Mouse (Mus musculus) NIH3T3 (cell line): Measurements from ENCODE around the gene Ifnab.
A peak's percentile ranks its signal among the peaks of the same experiment; 100 is the strongest.

Experiments used
- DNase-seq: peaks from one replicate; pipeline ENCODE4 v3.0.0-alpha.2; 2012; ENCODE audit warnings: low read depth

The Ifnab gene

GRCm38 (mm10) chr4:88691259-88691658 is at the start of gene Ifnab:
Ifnab (minus strand) TSS chr4:88691359.
- no peak for DNase-seq

DNA sequence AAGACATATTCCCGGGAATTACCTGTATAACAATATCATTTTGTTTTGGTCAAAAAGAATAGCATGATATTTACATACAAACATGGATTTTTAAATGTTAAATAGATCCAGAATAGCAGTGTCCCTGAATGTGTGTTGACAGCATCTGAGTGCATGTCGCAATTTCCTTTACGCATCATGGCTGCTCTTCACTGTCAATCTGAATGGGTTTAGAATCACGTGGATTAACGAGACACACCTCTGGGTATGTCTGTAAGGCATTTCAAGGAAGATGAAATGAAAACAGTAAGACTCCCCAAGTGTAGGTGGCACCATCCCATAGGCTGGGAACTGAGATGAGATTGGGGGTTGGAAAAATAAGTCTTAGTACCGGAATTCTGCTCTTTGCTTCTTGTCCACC is 47.9 kb upstream of the Ifnab start:
- DNase-seq: no peak

DNA sequence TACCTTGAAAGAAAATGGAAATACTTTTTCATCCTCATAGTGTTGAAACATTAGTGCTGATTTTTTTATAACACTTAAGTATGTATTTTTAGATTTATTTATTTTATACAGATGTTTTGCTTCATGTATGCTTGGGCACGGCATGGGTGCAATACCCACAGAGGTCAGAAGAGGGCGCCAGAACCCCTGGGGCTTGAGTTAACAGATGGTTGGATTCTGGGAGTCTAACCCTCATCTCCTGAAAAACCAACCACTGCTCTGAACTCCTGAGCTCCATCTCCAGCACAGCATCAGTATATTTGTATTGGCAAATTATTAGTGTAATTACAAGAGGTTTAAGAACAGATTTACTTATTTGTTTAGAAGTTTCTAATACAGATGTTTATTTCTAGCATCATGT is 47.3 kb upstream of the Ifnab start:
- DNase-seq: peak; percentile 94

GRCm38 (mm10) chr4:88727324-88727723 is 36.2 kb upstream of the Ifnab start:
- peak; percentile 68 for DNase-seq

DNA sequence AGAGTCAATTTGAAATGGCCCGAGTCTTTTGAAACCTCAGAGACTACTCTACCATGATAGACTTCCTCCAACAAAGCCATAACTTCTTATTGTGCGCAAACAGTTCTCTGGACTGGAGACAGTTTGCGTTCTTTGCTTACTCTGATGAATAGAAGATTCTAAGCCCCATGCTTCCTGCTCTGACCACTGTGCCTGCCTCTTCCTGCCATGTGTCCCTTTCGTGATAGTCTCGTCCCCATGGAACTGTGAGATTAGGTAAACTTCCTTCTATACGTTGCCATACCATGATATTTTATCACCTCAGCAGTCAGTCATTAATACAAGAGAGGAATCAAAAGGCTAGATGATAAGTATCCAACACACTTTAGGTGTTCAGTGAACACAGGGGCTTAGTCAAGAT is 35.6 kb upstream of the Ifnab start:
- DNase-seq: no peak

DNA sequence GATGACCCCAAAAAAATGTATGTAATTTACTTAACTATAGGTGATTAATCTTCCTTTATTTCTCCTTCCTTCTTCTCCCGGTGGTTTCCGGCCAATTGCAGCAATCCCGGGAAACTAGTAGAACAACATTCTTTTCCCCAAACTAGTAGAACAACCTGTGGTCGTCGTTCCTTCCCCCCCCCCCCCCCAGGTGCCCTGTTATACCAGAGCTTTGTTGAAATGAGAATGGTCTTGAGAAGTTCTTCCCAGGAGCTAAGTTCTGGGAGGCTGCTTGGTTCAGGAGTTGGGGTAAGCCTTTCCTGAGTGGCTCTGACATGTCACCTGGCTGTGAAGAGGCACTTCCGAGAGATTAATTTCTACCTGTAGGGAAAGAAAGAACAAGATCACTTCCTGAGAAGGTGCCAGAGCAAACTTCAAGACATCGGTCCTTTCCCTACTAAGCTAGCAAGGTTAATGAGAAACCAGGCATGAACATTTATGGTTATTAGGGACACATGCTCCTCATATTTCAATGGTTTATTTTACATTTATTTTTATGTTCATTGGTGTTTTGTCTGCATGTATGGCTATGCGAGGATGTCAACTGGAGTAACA is 32.4 kb upstream of the Ifnab start:
- no peak for DNase-seq

DNA sequence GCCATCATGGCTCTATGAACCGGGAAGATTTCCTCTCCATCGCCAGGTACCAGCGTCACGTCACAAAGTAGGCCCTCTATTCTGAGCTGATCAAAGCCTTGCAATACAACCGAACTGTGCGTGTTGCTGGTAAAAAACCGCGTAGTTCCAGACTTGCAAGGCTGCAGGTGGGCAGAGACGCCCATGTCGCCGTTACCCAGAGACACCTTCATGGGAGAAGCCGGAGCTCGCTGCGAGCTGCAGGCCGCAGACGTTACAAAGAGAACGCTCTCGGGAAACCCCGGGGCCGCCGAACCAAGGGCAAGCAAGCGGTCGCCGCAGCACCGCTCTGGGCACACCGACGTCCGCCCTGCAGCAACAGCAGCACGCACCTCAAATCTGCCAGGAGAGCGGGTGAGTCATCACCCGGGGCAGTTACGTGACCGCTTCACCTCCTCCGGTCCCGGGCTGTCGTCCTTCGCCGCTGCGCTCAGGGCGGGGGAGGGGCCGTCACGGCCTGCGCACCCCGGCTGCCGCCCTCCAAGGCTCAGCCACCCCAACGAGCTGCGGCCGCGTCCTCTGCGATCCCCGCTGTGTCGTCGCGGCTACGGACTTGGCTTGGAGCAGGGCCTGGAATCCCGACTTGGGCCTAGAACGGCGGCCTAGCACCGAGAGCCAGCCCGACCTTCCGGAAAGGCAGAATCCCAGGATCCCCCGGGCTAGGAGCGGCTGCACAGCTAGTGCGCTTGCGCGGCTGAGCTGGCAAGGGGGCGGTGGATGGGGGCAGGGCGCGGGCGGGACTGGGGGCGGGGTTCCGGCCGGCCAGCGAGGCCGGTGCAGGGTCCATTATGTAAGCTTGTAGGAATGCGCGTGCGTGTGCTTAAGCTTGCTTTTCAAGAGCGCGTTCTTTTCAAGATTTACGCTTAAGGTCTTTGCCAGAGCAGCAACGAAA is 30.9 kb upstream of the Ifnab start, which contains the start of the genes Gm26566 and Klhl9:
Gm26566 (plus strand) TSS at position 15 of the 931 bp plus-strand sequence.
Klhl9 (minus strand) TSS at position 675 of the 931 bp plus-strand sequence.
- DNase-seq: peak; percentile 98

DNA sequence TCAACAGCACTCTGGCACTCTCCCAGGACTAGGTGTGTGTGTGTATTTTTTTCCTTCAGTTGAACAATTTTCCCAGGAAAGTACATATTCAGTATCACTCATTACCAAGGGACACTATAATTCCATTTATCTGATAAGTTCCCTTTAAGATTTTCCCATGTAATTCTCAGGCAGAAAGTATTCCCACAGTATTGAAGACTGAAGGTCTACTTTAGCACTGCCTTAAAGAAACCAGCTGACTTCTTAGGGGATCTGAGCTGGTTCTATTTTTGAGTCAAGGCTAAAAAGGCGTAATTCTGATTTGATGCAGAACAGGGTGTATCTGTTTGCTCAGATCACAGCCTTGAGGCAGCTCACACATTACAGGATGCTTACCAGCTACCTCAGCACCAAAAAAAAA is 27.6 kb upstream of the Ifnab start:
- peak; percentile 35 for DNase-seq

DNA sequence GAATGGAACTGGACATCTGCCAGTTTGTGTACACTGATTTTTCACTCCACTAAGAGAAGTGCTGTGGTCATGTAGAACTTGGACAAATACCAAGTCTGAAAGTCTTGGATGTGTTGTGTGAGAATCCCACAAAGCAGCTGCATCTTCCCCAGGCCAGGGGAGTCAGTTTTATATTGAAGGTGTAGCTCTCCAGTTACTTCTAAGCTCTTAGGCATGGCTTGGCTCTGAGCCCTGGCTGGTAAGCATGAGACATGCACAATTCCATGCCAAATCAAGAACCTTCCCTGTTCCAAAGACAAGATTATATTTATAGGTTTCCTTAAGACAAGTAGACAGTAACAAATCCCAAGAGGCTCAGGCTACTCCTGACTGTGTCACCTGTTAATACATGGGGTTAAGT is 23.9 kb upstream of the Ifnab start:
- DNase-seq: peak; percentile 70

- peak; percentile 36 for DNase-seq
Observed at GRCm38 (mm10) chr4:88714281-88714680, 23.1 kb upstream of the Ifnab start.

GRCm38 (mm10) chr4:88707128-88707826 is 16.1 kb upstream of the Ifnab start:
- DNase-seq: no peak

DNA sequence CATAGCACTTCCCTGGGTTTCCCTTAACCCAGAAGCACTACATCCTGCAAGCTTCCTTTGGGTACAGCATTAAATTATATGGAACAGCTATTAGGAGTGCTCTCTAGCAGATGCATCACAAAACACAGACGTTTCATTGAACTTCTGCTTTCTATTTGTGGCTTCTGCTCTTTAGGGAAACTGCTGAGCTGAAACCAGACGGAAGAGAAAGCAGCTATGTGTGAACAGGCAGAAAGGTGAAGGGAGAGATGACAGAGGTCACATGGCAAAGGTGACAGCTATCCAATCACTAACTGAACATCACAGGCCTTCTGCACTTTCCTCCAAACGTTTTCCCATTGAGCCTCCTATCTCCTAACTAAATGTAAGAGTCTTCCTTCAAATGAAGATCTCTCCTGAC is 14.8 kb upstream of the Ifnab start:
- no peak for DNase-seq

- DNase-seq: no peak
Observed at GRCm38 (mm10) chr4:88699301-88699700, 8.1 kb upstream of the Ifnab start.

GRCm38 (mm10) chr4:88698781-88699180 is 7.6 kb upstream of the Ifnab start:
- DNase-seq: no peak

- DNase-seq: no peak
Observed at GRCm38 (mm10) chr4:88697753-88698152, 6.6 kb upstream of the Ifnab start.

DNA sequence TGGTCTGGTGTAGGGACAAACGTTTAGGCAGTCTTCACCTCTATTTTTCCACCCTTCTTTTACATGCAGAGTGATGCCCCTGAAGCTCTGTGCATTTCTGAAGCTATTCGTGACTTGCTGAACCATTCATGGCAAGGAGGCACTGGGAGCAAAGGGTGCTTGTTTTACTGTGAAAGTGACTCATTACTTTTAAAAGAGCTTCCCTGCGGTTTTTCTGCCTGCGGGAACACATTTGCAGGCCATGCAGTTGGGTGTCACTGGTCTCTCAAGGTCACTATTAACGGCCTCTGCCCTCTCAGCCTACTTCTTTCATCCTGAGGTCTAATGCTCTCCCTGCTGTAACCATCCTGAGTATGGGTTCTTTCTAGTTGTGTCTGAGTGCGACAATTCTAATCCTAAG is 5.9 kb upstream of the Ifnab start:
- no peak for DNase-seq

DNA sequence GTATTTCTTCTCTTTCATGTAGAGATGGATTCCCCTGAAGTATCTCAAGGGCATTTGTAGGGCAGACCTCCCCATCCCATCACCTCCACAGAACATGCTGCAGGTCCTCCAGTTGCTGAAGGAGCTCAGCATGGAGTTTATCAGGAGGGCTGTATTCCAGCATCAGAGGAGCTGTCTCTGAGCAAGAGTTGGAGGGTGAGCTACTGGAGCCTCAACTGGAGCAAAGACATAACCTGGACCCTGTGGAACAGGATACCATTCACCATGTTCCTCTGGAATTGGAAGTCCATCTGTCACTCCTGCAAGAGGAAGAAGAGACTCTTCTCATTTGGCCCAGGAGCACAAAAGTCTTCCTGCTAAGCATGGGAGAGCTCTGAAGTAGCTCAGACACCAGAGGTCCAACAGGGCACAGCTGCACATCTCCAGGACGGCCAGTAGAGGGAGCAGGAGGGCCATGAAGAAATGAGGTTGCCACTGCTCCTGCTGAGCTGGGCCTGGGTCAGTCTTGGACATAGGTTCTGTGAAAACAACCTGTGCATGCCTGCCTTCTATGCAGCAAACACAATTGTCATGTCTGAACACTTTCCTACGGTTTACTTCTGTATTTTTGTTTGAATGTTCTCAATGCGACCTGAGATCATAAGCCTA is 5.2 kb upstream of the Ifnab start:
- DNase-seq: peak; percentile 90

- no peak for DNase-seq
Observed at GRCm38 (mm10) chr4:88693392-88693791, 2.2 kb upstream of the Ifnab start.

DNA sequence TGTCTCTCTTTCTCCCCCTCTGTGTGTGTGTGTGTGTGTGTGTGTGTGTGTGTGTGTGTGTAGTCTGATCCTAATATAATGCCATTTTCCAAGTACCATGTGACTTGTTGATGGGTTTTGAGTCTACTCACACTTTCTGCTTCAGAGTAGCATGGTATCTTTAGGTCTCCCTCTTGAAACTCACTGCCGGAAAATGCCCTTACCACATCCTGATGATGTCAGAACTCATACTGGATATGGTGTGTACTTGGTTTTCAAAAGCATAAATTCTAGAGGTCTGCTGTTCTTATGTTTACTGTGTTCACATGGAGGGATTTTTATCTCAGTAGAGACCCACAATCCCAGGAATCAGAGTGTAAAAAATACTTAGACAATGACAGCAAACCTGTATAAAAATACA is 1.4 kb upstream of the Ifnab start:
- no peak for DNase-seq

DNA sequence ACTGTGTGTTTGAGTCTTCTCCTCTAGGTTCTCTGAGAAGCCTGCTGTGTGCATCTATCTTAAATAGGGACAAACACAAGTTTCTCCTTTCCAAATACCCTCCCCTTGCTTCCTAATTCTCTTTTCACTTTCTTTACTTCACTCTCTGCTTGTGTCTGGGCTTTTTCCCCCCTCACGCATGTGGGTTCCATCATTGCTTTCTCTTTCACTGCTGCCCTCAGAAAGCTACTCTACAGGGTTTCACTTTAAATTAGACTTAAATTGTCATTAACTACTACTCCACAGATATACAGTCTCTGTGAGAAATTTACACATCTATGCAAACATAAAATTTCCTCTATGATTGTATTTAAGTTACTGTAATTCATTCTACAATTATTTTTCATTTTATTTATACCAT is 7.3 kb downstream of the Ifnab start, which contains the start of gene Ifna2:
Ifna2 (minus strand) TSS at position 101 of the 400 bp plus-strand sequence.
- DNase-seq: no peak

GRCm38 (mm10) chr4:88681353-88681752 is 9.8 kb downstream of the Ifnab start:
- DNase-seq: peak; percentile 17

DNA sequence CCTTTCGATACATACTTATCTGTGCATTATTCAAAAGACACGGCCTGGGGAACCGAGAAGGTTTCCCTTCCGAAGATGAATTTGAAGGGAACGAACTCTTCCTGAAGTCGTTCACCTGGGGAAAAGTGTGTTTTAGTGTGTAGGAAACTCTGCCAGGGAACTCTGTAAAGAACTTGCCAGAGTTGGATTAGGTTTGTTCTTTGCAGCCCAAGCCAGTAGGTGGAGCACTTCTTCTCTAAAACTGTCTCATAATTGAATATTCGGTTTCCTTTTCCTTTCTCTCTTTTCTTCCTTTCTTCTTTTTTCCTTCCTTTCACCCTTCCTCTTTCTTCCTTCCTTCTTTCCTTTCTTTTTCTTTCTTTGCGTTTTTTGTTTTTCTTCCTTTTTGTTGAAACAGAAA is 10.8 kb downstream of the Ifnab start:
- DNase-seq: peak; percentile 73
